Mouse (Mus musculus): ENCODE data around the gene Nt5c2. TPM values are rescaled to one million over a fixed set of nuclear protein-coding genes. Genes with fewer than 3 reads are reported as not detected.

Nt5c2 gene
- polyA plus RNA-seq, 1 experiment from 2014 or later: 69.6 TPM

DNA sequence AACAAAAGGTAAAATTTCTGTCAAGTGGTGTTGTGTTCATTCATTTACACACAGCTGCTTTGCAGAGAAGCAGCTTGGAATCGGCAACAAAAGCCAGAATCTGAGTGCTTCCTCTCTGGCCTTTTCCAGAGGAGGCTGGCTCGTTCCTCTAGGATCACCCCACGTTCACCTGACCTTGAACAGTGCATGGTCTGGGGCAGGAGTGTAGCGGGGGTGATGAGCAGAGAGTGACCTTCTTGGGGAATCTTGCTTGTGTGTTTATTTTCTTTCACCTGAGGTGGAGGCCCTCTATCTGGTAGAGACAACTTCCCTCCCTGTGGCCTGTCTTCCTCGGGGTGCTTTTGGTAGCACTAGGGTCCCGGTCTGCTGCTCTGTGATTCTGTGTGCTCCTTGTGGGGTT lies 158.7 kb downstream of the Nt5c2 start:
- Histone ChIP-seq H3K27ac (peak overlapping the region; percentile 42), H3K4me1 (replicated peaks) (peaks cover 27% of the 10 kb centered on the region), H3K27me3 (ENCODE audit: insufficient read depth, poor library complexity, severe bottlenecking) (no peaks in the 10 kb centered on the region), H3K36me3 (no peaks in the 10 kb centered on the region), H3K4me3 (no peak overlapping the region), H3K9me3 (no peaks in the 10 kb centered on the region)
- WGBS: 54% methylated on average over 6 of the region's 6 CpGs
- no peak for DNase-seq (ENCODE audit: low spot score)

DNA sequence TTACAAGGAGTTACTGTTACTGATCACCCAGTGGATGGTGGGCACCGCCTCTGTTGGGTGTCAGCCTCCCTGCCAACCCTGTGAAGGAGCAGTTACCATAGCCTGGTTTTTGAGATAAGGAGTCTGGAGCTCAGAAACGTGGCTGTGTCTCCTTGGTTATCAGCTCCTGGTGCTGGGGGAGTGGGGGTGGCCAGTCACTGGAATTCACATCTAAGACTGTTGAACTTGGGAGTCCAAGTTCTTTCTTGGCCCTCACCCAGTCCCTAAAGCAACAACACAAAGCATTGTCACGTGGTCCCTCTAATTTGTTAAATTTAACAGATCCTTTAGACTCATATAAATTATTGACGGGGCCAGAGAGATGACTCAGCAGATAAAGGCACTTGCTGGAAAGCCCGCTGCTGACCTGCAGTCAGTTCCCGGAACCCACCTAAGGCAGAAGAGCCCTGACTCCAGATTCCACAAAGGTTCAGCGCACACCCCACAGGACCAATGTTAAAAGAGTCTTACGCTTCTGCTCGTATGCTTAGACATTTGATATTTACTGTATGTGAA lies 165.4 kb downstream of the Nt5c2 start:
- Histone ChIP-seq H3K27me3 (ENCODE audit: insufficient read depth, poor library complexity, severe bottlenecking) (no peaks in the 10 kb centered on the region), H3K4me3 (no peak overlapping the region), H3K36me3 (no peaks in the 10 kb centered on the region), H3K27ac (no peak overlapping the region), H3K4me1 (replicated peaks) (peaks cover 21% of the 10 kb centered on the region), H3K9me3 (no peaks in the 10 kb centered on the region)
- DNase-seq (ENCODE audit: low spot score): no peak
- 80% methylated on average over 9 of the region's 9 CpGs for WGBS

DNA sequence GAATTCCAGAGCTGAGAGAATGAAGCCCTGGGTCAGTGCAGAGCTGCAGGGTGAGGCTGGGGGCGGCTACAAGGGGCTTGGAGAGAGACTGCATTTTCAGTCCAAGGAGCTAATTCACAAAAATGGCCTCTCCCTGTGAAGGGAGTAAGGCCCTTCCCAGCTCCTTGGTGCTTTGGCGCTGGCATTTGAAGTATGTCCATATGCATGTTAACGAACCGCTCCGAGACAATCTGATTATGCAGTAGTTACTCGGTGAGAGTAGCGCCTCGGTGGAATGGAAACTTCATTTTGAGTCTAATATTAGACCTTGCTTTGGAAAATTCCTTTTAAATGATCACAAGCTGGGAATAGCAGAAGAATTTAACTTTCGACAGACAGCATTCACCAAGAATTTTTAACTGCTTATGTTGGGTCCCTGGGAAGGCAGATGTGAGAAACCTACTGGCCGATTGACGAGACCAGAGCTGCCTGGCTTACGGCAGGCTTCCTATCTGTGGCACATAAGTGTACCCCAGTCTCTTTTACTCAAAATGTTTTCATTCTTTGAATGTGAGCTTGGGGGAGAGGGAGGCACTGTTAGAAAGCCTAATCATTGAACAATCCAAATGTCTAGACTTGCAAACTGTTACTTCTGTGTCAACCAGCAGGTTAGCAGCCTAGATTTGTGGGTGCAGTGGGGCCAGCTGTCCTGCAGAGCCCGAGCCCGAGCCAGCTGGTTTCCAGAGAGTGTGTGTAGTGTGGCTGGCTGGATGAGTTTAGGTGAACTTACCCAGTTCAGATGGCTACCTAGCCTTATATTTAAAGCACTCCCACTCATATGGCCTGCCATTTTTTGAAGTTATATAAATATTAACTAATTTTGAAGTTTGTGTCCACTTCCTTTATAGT lies 166.3 kb downstream of the Nt5c2 start:
- no peaks in the 10 kb centered on the region for H3K36me3 ChIP-seq
- H3K4me1 ChIP-seq (replicated peaks): peaks cover 16% of the 10 kb centered on the region
- H3K27me3 ChIP-seq (ENCODE audit: insufficient read depth, poor library complexity, severe bottlenecking): no peaks in the 10 kb centered on the region
- no peak overlapping the region; the same call in 1 of the 2 replicates for H3K27ac ChIP-seq
- DNase-seq (ENCODE audit: low spot score): no peak
- no peak overlapping the region for H3K4me3 ChIP-seq
- no peaks in the 10 kb centered on the region for H3K9me3 ChIP-seq
- 79% methylated on average over 14 of the region's 14 CpGs for WGBS

DNA sequence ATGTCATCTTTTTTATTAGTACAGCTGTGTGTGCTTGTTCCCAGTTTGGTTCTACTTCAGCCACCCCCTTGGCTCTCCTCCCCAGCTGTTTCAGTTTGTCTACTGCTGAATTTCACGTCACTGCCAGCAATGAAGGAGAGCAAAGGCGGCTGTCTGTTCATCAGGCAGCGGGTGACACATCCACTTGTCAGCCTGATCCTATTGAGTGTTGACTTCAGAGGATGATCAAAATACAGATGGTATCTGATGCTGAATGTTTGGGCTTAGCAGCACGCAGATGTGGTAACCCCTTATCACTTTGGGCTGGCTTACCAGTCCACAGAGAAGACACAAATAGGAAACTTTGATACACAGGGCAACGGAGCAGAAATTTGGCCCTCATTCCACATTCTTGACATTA lies 168.5 kb downstream of the Nt5c2 start:
- DNase-seq (ENCODE audit: low spot score): no peak
- H3K9me3 ChIP-seq: no peaks in the 10 kb centered on the region
- WGBS: 87% methylated on average over 5 of the region's 5 CpGs
- H3K27ac ChIP-seq: no peak overlapping the region
- peaks cover 16% of the 10 kb centered on the region for H3K4me1 ChIP-seq (replicated peaks)
- H3K4me3 ChIP-seq: no peak overlapping the region
- H3K36me3 ChIP-seq: no peaks in the 10 kb centered on the region
- no peaks in the 10 kb centered on the region for H3K27me3 ChIP-seq (ENCODE audit: insufficient read depth, poor library complexity, severe bottlenecking)

DNA sequence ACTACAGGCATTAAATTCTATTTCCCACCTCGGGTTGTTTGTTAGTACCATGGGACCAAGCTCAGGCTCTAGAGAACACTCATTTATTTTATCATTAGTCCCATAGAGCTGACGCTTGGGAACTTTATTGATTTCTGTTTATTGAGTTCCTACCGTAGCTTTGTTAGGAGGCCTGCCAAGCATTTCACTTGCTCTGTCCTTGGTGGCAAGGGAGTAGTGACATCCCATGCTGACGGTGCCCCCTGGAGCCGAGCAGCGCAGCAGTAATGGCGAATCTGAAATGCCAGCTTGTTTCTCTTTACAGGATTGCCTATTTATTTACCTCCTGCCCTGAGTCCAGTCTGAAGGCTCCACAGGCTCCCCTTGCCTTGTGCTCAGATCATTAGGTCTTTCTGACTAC lies 168.9 kb downstream of the Nt5c2 start:
- DNase-seq (ENCODE audit: low spot score): no peak
- H3K9me3 ChIP-seq: no peaks in the 10 kb centered on the region
- no peaks in the 10 kb centered on the region for H3K27me3 ChIP-seq (ENCODE audit: insufficient read depth, poor library complexity, severe bottlenecking)
- peaks cover 16% of the 10 kb centered on the region for H3K4me1 ChIP-seq (replicated peaks)
- H3K4me3 ChIP-seq: no peak overlapping the region
- H3K36me3 ChIP-seq: no peaks in the 10 kb centered on the region
- WGBS: 85% methylated on average over 7 of the region's 7 CpGs
- no peak overlapping the region for H3K27ac ChIP-seq

DNA sequence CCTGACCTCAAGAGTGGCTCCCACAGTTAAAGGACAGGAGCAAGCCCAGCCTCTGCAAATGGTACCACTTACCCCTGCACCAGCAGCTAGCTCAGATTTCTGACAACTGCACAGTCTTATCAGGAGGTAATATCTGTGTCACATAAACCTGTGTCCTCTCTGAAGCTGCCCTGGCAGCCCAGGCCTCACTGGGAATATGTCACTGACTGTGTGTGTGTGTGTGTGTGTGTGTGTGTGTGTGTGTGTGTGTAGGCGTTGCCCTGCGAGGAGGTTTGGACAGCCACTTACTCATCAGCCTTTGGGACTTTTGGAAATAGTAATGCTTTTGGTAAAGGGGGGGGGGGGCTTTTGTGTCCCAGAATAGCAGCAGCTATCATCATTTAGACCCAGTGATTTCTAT lies 171.9 kb downstream of the Nt5c2 start:
- H3K27me3 ChIP-seq (ENCODE audit: insufficient read depth, poor library complexity, severe bottlenecking): no peaks in the 10 kb centered on the region
- no peak overlapping the region for H3K27ac ChIP-seq
- H3K4me3 ChIP-seq: no peak overlapping the region
- peaks cover 17% of the 10 kb centered on the region for H3K4me1 ChIP-seq (replicated peaks)
- WGBS: 75% methylated on average over 2 of the region's 2 CpGs
- no peaks in the 10 kb centered on the region for H3K9me3 ChIP-seq
- DNase-seq (ENCODE audit: low spot score): no peak
- no peaks in the 10 kb centered on the region for H3K36me3 ChIP-seq

DNA sequence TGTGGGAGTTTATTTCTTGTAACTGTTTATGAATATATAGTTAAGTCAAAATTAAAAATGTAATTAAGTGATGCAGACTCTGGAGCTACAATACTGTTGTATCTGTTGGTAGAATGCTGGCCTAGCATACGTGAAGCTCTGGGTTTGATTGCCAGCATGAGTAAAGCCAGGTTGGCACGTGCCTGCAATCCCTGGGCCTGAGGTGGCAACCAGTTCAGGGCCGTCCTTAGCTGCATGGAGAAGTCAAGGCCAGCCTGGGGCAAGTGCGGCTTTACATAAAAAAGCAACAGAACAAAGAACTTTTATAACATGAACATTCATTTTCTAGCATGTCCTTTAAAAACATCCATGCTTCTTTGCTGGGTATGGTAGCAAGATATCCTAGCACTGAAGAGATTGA lies 173.9 kb downstream of the Nt5c2 start:
- no peak for DNase-seq (ENCODE audit: low spot score)
- WGBS: 90% methylated on average over 4 of the region's 4 CpGs
- no peaks in the 10 kb centered on the region for H3K27me3 ChIP-seq (ENCODE audit: insufficient read depth, poor library complexity, severe bottlenecking)
- peaks cover 25% of the 10 kb centered on the region for H3K4me1 ChIP-seq (replicated peaks)
- no peak overlapping the region for H3K4me3 ChIP-seq
- H3K27ac ChIP-seq: no peak overlapping the region
- H3K36me3 ChIP-seq: no peaks in the 10 kb centered on the region
- no peaks in the 10 kb centered on the region for H3K9me3 ChIP-seq

DNA sequence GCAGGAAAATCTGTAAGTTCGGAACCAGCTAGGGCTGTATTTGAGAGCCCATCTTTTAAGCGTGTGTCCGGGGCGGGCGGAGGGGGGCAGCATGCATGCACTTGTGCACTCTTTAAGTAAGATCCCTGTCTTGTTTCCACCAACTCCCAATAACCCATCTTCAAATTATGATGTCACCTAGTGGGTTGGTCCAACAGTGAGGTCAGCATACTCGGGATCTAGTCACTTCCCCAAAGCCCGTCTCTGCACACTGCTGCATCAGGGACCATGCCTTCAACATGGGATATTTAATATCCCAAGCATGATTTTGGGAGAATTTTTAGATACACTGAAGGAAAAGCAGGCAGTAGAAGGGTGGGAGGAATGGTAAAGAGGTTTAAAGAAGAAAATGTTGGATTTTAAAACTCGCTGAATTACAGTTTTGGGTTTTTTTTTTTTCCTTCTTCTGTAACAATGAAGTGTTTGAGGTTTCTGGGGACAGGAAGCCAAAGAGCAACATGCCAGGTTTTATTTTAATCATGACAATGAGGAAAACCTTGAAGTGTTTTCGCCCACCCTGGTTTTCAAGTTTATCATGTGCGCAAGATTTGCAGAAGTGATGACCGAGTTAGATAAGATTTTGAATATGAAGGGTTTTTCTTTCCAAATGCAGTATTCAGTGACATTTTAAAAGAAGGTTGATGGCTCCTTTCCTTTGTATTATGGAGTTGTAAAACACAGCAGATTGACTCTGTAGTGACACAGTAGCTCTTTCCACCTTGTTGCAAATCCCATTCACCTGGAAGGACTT lies 177.5 kb downstream of the Nt5c2 start:
- H3K4me1 ChIP-seq (replicated peaks): peaks cover 25% of the 10 kb centered on the region
- no peaks in the 10 kb centered on the region for H3K9me3 ChIP-seq
- H3K27me3 ChIP-seq (ENCODE audit: insufficient read depth, poor library complexity, severe bottlenecking): no peaks in the 10 kb centered on the region
- no peaks in the 10 kb centered on the region for H3K36me3 ChIP-seq
- H3K4me3 ChIP-seq: no peak overlapping the region
- WGBS: 92% methylated on average over 11 of the region's 11 CpGs
- H3K27ac ChIP-seq: no peak overlapping the region
- no peak for DNase-seq (ENCODE audit: low spot score)

DNA sequence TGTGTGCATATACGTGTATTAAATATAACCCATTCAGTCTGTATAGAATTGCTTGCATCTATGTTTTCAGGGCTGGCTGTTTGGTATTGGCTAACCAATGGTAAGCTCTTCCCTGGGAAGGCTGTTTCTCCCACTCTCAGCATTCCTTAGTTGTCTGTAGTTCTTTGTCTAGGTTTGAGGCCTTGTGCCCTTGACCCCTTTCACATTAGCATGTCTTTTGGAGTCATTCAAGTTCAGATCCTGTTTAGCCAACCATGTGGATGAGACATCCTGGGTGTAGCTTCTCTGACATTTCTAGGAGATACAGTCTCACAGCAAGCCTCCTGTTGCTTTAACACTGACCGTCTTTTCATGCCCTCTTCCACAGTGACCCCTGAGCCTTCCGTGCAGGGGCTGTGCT lies 178.9 kb downstream of the Nt5c2 start:
- H3K4me1 ChIP-seq (replicated peaks): peaks cover 25% of the 10 kb centered on the region
- no peak for DNase-seq (ENCODE audit: low spot score)
- H3K9me3 ChIP-seq: no peaks in the 10 kb centered on the region
- H3K36me3 ChIP-seq: no peaks in the 10 kb centered on the region
- no peaks in the 10 kb centered on the region for H3K27me3 ChIP-seq (ENCODE audit: insufficient read depth, poor library complexity, severe bottlenecking)
- H3K4me3 ChIP-seq: no peak overlapping the region
- H3K27ac ChIP-seq: no peak overlapping the region
- WGBS: 62% methylated on average over 3 of the region's 3 CpGs

DNA sequence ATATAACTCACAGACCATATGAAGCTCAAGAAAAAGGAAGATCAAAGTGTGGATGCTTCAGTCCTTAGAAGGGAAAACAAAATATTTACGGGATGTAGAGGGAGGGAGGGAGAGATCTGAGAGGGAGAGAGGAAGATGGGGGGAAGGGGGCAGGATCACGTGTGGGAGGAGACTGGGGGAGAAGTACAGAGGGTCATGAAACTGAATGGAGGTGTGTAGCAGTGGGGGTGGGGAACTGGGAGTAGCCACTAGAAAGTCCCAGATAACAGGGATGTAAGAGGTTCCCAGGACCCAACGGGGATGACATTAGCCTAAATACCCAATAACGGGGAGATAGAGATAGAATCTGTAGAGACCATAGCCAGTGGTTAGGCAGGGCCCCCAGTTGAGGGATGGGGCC lies 179.6 kb downstream of the Nt5c2 start:
- H3K27ac ChIP-seq: no peak overlapping the region
- no peaks in the 10 kb centered on the region for H3K27me3 ChIP-seq (ENCODE audit: insufficient read depth, poor library complexity, severe bottlenecking)
- DNase-seq (ENCODE audit: low spot score): no peak
- no peaks in the 10 kb centered on the region for H3K9me3 ChIP-seq
- H3K4me3 ChIP-seq: no peak overlapping the region
- no peaks in the 10 kb centered on the region for H3K36me3 ChIP-seq
- 82% methylated on average over 4 of the region's 4 CpGs for WGBS
- H3K4me1 ChIP-seq (replicated peaks): peaks cover 28% of the 10 kb centered on the region

DNA sequence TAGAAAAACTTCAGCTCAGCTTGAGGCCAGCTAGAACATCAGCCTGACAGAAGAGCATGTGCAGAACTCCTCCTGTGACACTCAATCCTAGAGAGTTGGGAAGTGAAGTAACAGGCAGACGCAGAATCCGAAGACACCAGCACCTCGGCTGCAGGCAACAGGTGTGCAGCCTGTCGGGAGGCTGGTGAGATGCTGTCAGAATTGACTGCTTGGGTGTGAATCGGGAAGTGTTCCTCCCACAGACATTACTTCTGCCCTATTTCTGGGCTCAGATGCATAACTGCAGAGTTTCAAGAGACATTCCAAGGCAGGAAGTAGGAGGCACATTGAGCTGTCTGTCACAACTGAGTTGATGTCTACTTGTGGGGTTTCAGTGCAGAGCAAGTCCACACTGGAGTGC lies 180.7 kb downstream of the Nt5c2 start:
- H3K9me3 ChIP-seq: no peaks in the 10 kb centered on the region
- H3K27me3 ChIP-seq (ENCODE audit: insufficient read depth, poor library complexity, severe bottlenecking): no peaks in the 10 kb centered on the region
- no peak overlapping the region for H3K4me3 ChIP-seq
- no peak overlapping the region for H3K27ac ChIP-seq
- WGBS: 89% methylated on average over 5 of the region's 5 CpGs
- peaks cover 22% of the 10 kb centered on the region for H3K4me1 ChIP-seq (replicated peaks)
- H3K36me3 ChIP-seq: no peaks in the 10 kb centered on the region
- no peak for DNase-seq (ENCODE audit: low spot score)
